In genomic region chr11:113751484-113752084, GRCm38 (mm10) we compare ENCODE assay signal across 8 mouse cellular contexts. TPM values are rescaled to one million over a fixed set of nuclear protein-coding genes. Genes with fewer than 3 reads are reported as not detected.
DNase-seq lines count a peak whose midpoint lies in the region; ATAC-seq lines count a peak whose summit lies in the region.

Gene Cdc42ep4 (minus strand): TSS chr11:113751881.

- ATAC-seq in intestine, embryonic 14.5 days (replicated peaks; ENCODE audit: low FRiP score, low TSS enrichment, low read depth): peak; percentile 83
- ATAC-seq in megakaryocyte-erythroid progenitor cell, adult 5-6 weeks (replicated peaks; ENCODE audit: low FRiP score, low TSS enrichment, poor library complexity, severe bottlenecking): peak; percentile 64

- H3K27me3 ChIP-seq in intestine, embryonic 14.5 days (replicated peaks; ENCODE audit: control insufficient read depth, insufficient read depth, low read length): no peaks in the 10 kb centered on the region

- no peaks in the 10 kb centered on the region for H3K36me3 ChIP-seq in intestine, embryonic 14.5 days (ENCODE audit: control insufficient read depth, insufficient read depth, low read length)

- H3K27ac ChIP-seq in intestine, embryonic 14.5 days (ENCODE audit: low read depth): peak within 1 kb of the TSS; percentile 93

- no peaks in the 10 kb centered on the region for H3K9me3 ChIP-seq in intestine, embryonic 14.5 days (ENCODE audit: control insufficient read depth, low read length)

- peaks cover 42% of the 10 kb centered on the region for H3K4me1 ChIP-seq in intestine, embryonic 14.5 days (replicated peaks; ENCODE audit: control insufficient read depth, insufficient read depth, low read length)

- peak within 1 kb of the TSS; percentile 93 for H3K4me2 ChIP-seq in intestine, embryonic 14.5 days (ENCODE audit: low read length)

- peak; percentile 94 for DNase-seq in adrenal gland, adult 2 months
- DNase-seq in embryo, embryonic 11 days: peak; percentile 97
- peak; percentile 86 for DNase-seq in gastrocnemius, postnatal 25 days
- peak; percentile 93 for DNase-seq in intestine, embryonic 14.5 days (ENCODE audit: low spot score)
- peak; percentile 77 to 80 for DNase-seq in left cerebral cortex, postnatal 14 days (ENCODE audit: low spot score in 2 of 2)
- peak; percentile 76 for DNase-seq in right cerebral cortex, postnatal 14 days
- DNase-seq in urinary bladder, postnatal 25 days (ENCODE audit: low spot score): peak; percentile 60

- peak within 1 kb of the TSS; percentile 94 for H3K9ac ChIP-seq in intestine, embryonic 14.5 days (ENCODE audit: low read length)

- H3K4me3 ChIP-seq in intestine, embryonic 14.5 days (ENCODE audit: low read depth, low read length): peak within 1 kb of the TSS; percentile 91

- intact Hi-C loops in left cerebral cortex, postnatal 14 days (cut with DNase I): loop anchor here (2.0 to 5.0 kb wide), 2 partner anchors 39 to 59 kb away; partner anchors contain the start of gene Cpsf4l

- 0% methylated on average over 43 of the region's 44 CpGs for WGBS in intestine, embryonic 14.5 days

RNA-seq across cellular contexts. Expression of gene Cdc42ep4, which starts in this region (rescaled TPM):
- total RNA-seq in adrenal gland, adult 2 months (2021): 100 to 1,000 TPM in 1 of 2 experiments, 10 to 100 TPM in 1; 96.8 to 142 TPM
- polyA plus RNA-seq in adrenal gland, adult 2 months (2012; rRNA removed): 155 and 228 TPM in 2 replicates
- total RNA-seq in gastrocnemius, postnatal 25 days (2021): 1 to 10 TPM; 5.2 to 7.3 TPM
- polyA plus RNA-seq in intestine, embryonic 14.5 days (2014; fragmentation: Nextera tagmentation; extraction: Ambion mirVana): 46.8 and 52.0 TPM in 2 replicates
- total RNA-seq in left cerebral cortex, postnatal 14 days (2021): 10 to 100 TPM; 35.4 to 43.3 TPM
- 13.7 and 14.7 TPM in 2 replicates for total RNA-seq in megakaryocyte-erythroid progenitor cell, adult 5-6 weeks (2014; fragmentation: Nextera tagmentation)
- total RNA-seq in megakaryocyte-erythroid progenitor cell, adult 5-6 weeks (2017): 10.7 and 13.7 TPM in 2 replicates

Comparison
In these comparisons a context has a peak if more than half of its experiments do, and no peak if none do; other contexts are left out.
1. Peak in every context shown above with its lines: DNase-seq, ATAC-seq, H3K4me3 ChIP-seq and H3K27ac ChIP-seq.